Mouse (Mus musculus): ENCODE results near the gene Zfp408. TPM values are rescaled to one million over a fixed set of nuclear protein-coding genes. Genes with fewer than 3 reads are reported as not detected.

Zfp408 gene
- polyA plus RNA-seq, 1 experiment from 2014 or later = 12.6 TPM

GRCm38 (mm10) chr2:91651458-91652258 lies 2.1 kb upstream of the Zfp408 start:
- H3K4me1 ChIP-seq (replicated peaks) = peaks cover 18% of the 10 kb centered on the region
- H3K4me3 ChIP-seq (replicated peaks) = no peak overlapping the region
- ATAC-seq (ENCODE audit: insufficient number of reproducible peaks, insufficient read depth, low FRiP score, low TSS enrichment, low read depth) = no peak
- H3K9ac ChIP-seq (replicated peaks) = no peak overlapping the region
- H3K27ac ChIP-seq = no peak overlapping the region
- WGBS = 89% methylated on average over 14 of the region's 14 CpGs
- no peaks in the 10 kb centered on the region for H3K27me3 ChIP-seq
- no peaks in the 10 kb centered on the region for H3K9me3 ChIP-seq
- H3K4me2 ChIP-seq = no peak overlapping the region
- peaks cover 56% of the 10 kb centered on the region for H3K36me3 ChIP-seq

GRCm38 (mm10) chr2:91650360-91650995 lies 887 bp upstream of the Zfp408 start:
- peak; percentile 7; the same call in 1 of the 2 replicates for ATAC-seq (ENCODE audit: insufficient number of reproducible peaks, insufficient read depth, low FRiP score, low TSS enrichment, low read depth)
- 18% methylated on average over 16 of the region's 16 CpGs for WGBS
- Histone ChIP-seq H3K4me3 (replicated peaks) (peak overlapping the region; percentile 93), H3K27me3 (no peaks in the 10 kb centered on the region), H3K4me1 (replicated peaks) (peaks cover 18% of the 10 kb centered on the region), H3K27ac (peak overlapping the region; percentile 62), H3K9ac (replicated peaks) (peak overlapping the region; percentile 97), H3K9me3 (no peaks in the 10 kb centered on the region), H3K36me3 (peaks cover 56% of the 10 kb centered on the region), H3K4me2 (peak overlapping the region; percentile 95)

- Histone ChIP-seq H3K9me3 (no peaks in the 10 kb centered on the region), H3K9ac (replicated peaks) (peak overlapping the region; percentile 97), H3K4me3 (replicated peaks) (peak overlapping the region; percentile 93), H3K4me2 (peak overlapping the region; percentile 95), H3K27ac (peak overlapping the region; percentile 91), H3K4me1 (replicated peaks) (peaks cover 18% of the 10 kb centered on the region), H3K36me3 (peaks cover 56% of the 10 kb centered on the region), H3K27me3 (no peaks in the 10 kb centered on the region)
- no peak for ATAC-seq (ENCODE audit: insufficient number of reproducible peaks, insufficient read depth, low FRiP score, low TSS enrichment, low read depth)
- 2% methylated on average over 15 of the region's 15 CpGs for WGBS
These were observed 439 bp downstream of the Zfp408 start for GRCm38 (mm10) chr2:91649152-91649551.

- no peaks in the 10 kb centered on the region for H3K27me3 ChIP-seq
These were observed 2.9 kb downstream of the Zfp408 start for GRCm38 (mm10) chr2:91646733-91647132.

GRCm38 (mm10) chr2:91645811-91646210 lies 3.8 kb downstream of the Zfp408 start:
- no peaks in the 10 kb centered on the region for H3K9me3 ChIP-seq
- H3K4me3 ChIP-seq (replicated peaks) = no peak overlapping the region
- 92% methylated on average over 11 of the region's 11 CpGs for WGBS
- no peaks in the 10 kb centered on the region for H3K27me3 ChIP-seq
- no peak overlapping the region for H3K27ac ChIP-seq
- H3K36me3 ChIP-seq = peaks cover 56% of the 10 kb centered on the region
- ATAC-seq (ENCODE audit: insufficient number of reproducible peaks, insufficient read depth, low FRiP score, low TSS enrichment, low read depth) = no peak
- H3K9ac ChIP-seq (replicated peaks) = no peak overlapping the region
- H3K4me2 ChIP-seq = no peak overlapping the region
- H3K4me1 ChIP-seq (replicated peaks) = peaks cover 12% of the 10 kb centered on the region

More at GRCm38 (mm10) chr2:91646733-91647132, 2.9 kb downstream of the Zfp408 start:
- Histone ChIP-seq H3K9me3 (no peaks in the 10 kb centered on the region), H3K4me1 (replicated peaks) (peaks cover 17% of the 10 kb centered on the region), H3K9ac (replicated peaks) (no peak overlapping the region), H3K4me3 (replicated peaks) (no peak overlapping the region), H3K4me2 (no peak overlapping the region), H3K27ac (no peak overlapping the region), H3K36me3 (peaks cover 58% of the 10 kb centered on the region)
- 33% methylated on average over 1 of the region's 1 CpGs for WGBS
- ATAC-seq (ENCODE audit: insufficient number of reproducible peaks, insufficient read depth, low FRiP score, low TSS enrichment, low read depth) = no peak

GRCm38 (mm10) chr2:91645354-91645753 lies 4.2 kb downstream of the Zfp408 start:
- H3K36me3 ChIP-seq = peaks cover 56% of the 10 kb centered on the region
- peaks cover 7% of the 10 kb centered on the region for H3K4me1 ChIP-seq (replicated peaks)
- no peak overlapping the region for H3K27ac ChIP-seq
- H3K27me3 ChIP-seq = no peaks in the 10 kb centered on the region
- H3K4me3 ChIP-seq (replicated peaks) = no peak overlapping the region
- no peak for ATAC-seq (ENCODE audit: insufficient number of reproducible peaks, insufficient read depth, low FRiP score, low TSS enrichment, low read depth)
- 96% methylated on average over 15 of the region's 15 CpGs for WGBS
- no peak overlapping the region for H3K4me2 ChIP-seq
- no peaks in the 10 kb centered on the region for H3K9me3 ChIP-seq
- no peak overlapping the region for H3K9ac ChIP-seq (replicated peaks)

GRCm38 (mm10) chr2:91644021-91644420 lies 5.6 kb downstream of the Zfp408 start:
- Histone ChIP-seq H3K36me3 (peaks cover 56% of the 10 kb centered on the region), H3K27me3 (no peaks in the 10 kb centered on the region), H3K9me3 (no peaks in the 10 kb centered on the region), H3K27ac (no peak overlapping the region), H3K4me2 (no peak overlapping the region), H3K4me1 (replicated peaks) (peaks cover 7% of the 10 kb centered on the region), H3K9ac (replicated peaks) (no peak overlapping the region), H3K4me3 (replicated peaks) (no peak overlapping the region)
- 95% methylated on average over 11 of the region's 11 CpGs for WGBS
- ATAC-seq (ENCODE audit: insufficient number of reproducible peaks, insufficient read depth, low FRiP score, low TSS enrichment, low read depth) = no peak

GRCm38 (mm10) chr2:91642825-91643415 lies 6.7 kb downstream of the Zfp408 start:
- no peaks in the 10 kb centered on the region for H3K4me1 ChIP-seq (replicated peaks)
- H3K4me2 ChIP-seq = no peak overlapping the region
- no peak for ATAC-seq (ENCODE audit: insufficient number of reproducible peaks, insufficient read depth, low FRiP score, low TSS enrichment, low read depth)
- 94% methylated on average over 2 of the region's 2 CpGs for WGBS
- no peak overlapping the region for H3K9ac ChIP-seq (replicated peaks)
- no peak overlapping the region for H3K4me3 ChIP-seq (replicated peaks)
- no peaks in the 10 kb centered on the region for H3K27me3 ChIP-seq
- H3K9me3 ChIP-seq = no peaks in the 10 kb centered on the region
- H3K36me3 ChIP-seq = peaks cover 55% of the 10 kb centered on the region
- H3K27ac ChIP-seq = no peak overlapping the region

- no peaks in the 10 kb centered on the region for H3K27me3 ChIP-seq
- no peaks in the 10 kb centered on the region for H3K9me3 ChIP-seq
- peaks cover 15% of the 10 kb centered on the region for H3K36me3 ChIP-seq
- ATAC-seq (ENCODE audit: insufficient number of reproducible peaks, insufficient read depth, low FRiP score, low TSS enrichment, low read depth) = no peak
- H3K4me1 ChIP-seq (replicated peaks) = no peaks in the 10 kb centered on the region
- no peak overlapping the region for H3K4me2 ChIP-seq
- 76% methylated on average over 6 of the region's 6 CpGs for WGBS
- H3K4me3 ChIP-seq (replicated peaks) = no peak overlapping the region
- H3K9ac ChIP-seq (replicated peaks) = no peak overlapping the region
- no peak overlapping the region for H3K27ac ChIP-seq
These were observed 10.7 kb downstream of the Zfp408 start for GRCm38 (mm10) chr2:91638931-91639330.

- ATAC-seq (ENCODE audit: insufficient number of reproducible peaks, insufficient read depth, low FRiP score, low TSS enrichment, low read depth) = no peak
- 85% methylated on average over 5 of the region's 5 CpGs for WGBS
These were observed 12.8 kb downstream of the Zfp408 start for GRCm38 (mm10) chr2:91636727-91637338.

GRCm38 (mm10) chr2:91636229-91636628 lies 13.4 kb downstream of the Zfp408 start, which contains the start of gene F2:
TSS of gene F2 (minus strand) at chr2:91636414.
- Histone ChIP-seq H3K36me3 (no peaks in the 10 kb centered on the region), H3K4me1 (replicated peaks) (no peaks in the 10 kb centered on the region), H3K27ac (no peak within 1 kb of the TSS), H3K27me3 (no peaks in the 10 kb centered on the region), H3K4me2 (no peak within 1 kb of the TSS), H3K9me3 (no peaks in the 10 kb centered on the region), H3K4me3 (replicated peaks) (no peak within 1 kb of the TSS), H3K9ac (replicated peaks) (no peak within 1 kb of the TSS)
- WGBS = 87% methylated on average over 8 of the region's 8 CpGs
- ATAC-seq (ENCODE audit: insufficient number of reproducible peaks, insufficient read depth, low FRiP score, low TSS enrichment, low read depth) = no peak

More at GRCm38 (mm10) chr2:91636727-91637338, 12.8 kb downstream of the Zfp408 start:
- H3K4me2 ChIP-seq = no peak overlapping the region
- H3K27ac ChIP-seq = no peak overlapping the region
- H3K4me1 ChIP-seq (replicated peaks) = no peaks in the 10 kb centered on the region
- H3K4me3 ChIP-seq (replicated peaks) = no peak overlapping the region
- H3K9ac ChIP-seq (replicated peaks) = no peak overlapping the region
- no peaks in the 10 kb centered on the region for H3K36me3 ChIP-seq
- H3K27me3 ChIP-seq = no peaks in the 10 kb centered on the region
- no peaks in the 10 kb centered on the region for H3K9me3 ChIP-seq

Measured in limb, embryonic 12.5 days (tissue).